Mouse (Mus musculus) cerebellum, postnatal 36 days (tissue): ENCODE measurements at regions not wholly inside any gene's neighbourhood (a gene's known extent, or its start where the extent isn't known, plus 50 kb on each side); places are given as distances from the start of the nearest gene placed in this dataset.
A peak's percentile ranks its signal among the peaks of the same experiment; 100 is the strongest.

Source experiments
- DNase-seq, 2 experiments: peaks; one replicate each; pipeline ENCODE4 v3.0.0; 2021 to 2022; ENCODE audit warnings: mixed read lengths in 2 of 2

DNA sequence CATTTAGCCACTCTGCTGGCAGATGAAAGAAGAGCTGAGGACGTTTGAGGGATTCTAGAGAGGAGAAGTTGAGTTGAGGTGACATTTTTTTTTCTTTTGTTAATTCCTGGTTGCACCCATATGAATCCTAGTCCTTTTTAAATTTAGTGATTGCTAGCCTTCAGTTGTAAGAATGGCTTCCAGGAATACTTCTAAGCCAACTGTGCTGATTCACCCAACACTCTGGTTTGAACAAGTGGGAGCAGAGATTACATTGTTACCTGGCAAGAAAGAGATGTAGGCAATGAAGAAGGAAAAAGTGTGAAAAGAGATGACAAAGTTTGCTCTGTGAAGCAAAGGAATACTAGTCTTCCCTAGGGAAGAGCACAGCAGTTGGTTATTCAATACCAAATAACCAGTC is 261.1 kb upstream of the Kcnq5 start:
- DNase-seq: no peak

DNA sequence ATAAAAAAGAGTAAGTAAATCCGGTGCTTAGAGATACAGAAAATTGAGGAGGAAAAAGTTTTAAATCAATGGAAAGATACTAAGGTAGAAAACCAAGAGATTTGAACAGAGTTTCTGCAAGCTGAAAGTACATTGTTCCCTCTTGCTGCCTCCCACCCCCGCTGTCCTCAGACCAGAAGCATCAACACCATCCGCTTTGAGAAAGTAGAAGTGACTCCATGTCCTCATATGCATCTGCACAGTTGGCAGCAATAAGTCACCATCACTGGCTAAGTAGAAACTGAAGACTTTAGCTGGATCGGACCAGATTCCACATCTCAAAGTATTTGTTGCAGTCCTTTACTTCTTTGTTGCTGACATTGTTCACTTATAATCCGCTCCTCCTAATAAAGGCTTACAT is 250.1 kb upstream of the Kcnq5 start:
- no peak for DNase-seq

DNA sequence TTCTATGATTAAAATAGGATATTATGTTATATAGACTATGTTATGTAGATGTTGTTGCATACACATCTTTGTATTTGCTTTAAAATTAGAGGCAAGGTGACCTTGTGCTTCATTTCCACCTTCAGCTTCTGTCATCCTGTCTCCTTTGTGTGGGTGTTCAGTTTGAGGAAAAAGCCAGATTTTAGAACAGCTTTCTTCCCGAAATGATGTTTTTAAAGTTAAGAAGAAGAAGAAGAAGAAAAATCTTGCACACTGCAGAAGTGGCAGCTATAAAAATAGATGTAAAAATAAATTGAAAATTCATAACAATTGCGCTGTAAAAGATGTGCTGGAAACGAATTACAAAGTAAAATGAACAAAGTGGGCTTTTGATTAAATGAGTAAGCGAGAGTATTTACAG is 249.5 kb upstream of the Kcnq5 start:
- no peak for DNase-seq

DNA sequence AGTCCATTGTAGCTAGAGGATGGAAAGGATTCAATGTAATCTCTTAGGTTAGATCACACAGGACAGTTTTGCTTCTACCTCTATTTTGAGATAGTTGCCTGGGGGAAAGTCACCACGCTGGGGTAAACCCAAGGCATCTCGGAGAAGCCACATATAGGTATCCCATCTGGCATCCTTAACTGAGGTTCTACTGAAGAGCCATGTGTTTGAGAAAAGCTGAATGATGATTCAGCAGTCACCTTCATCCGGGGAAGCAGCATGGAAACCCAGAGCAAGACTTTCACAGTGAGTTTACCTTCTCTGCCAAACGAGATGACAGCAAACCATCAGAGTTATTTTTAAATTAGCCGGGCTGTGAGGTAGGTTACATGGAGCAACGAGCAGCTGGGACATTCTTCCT is 248.9 kb upstream of the Kcnq5 start:
- DNase-seq: no peak

DNA sequence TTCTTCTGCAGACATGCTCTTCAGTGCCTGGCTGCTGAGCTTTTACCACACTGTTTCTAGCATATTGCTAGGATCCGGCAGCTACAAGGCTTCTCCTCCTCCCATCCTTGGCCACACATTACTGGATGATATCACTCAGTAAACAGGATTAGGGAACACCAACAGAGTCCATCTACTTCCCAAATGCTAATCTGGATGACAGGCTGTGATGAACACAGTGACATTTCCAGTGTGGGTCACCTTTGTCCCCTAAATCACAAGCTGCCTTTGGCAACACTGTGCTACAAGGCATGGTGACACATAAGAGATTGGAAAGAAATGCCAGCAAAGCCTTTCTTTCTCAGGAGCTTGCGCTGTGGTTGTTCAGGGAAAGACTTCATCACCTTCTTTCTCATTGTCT is 246.5 kb upstream of the Kcnq5 start:
- peak in 1 of 2 experiments; percentile 17 for DNase-seq

DNA sequence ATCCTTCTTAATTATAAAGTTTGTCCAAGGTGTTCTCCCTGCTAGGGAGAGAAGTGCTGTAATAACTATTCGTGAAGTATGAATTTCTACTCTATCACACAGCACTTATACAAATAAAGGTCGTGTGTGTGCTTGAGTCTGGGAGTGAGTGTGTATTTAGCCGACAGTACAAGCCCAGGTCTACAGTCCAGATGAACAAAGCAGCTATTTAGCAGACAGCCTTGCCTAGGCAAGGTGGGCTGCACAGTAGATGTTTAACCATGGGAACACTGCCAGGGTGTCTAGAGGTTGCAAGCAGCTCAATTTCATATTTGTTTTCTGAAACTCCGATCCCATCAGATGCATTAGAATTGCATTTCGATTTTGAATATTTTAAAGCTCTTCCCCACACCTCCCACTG is 245.2 kb upstream of the Kcnq5 start:
- no peak for DNase-seq

DNA sequence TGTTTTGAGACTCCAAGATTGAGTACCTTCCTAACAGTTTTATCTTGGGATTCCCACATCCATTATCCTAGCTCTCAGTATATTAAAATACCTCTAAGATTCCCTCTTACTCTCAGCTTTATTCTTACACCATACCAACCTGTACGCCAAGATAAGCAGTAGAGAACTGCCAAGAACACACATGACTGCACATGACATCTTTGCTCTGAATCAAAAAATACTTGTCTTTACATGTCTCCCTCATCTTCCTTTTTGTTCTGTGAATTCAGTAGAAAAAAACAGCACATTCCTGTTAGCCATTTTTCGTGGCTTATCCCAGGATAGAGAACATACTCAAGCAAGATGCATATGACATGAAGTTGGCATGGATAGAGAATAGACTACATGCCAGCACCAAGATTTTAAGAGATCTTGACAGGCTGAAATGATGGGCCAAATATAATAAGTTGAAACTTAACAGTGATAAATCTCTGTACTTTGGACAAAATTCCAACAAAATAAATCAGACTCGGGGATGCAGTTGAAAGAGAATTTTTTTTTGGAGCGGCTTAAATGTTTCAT is 206.0 kb upstream of the Kcnq5 start:
- no peak for DNase-seq

DNA sequence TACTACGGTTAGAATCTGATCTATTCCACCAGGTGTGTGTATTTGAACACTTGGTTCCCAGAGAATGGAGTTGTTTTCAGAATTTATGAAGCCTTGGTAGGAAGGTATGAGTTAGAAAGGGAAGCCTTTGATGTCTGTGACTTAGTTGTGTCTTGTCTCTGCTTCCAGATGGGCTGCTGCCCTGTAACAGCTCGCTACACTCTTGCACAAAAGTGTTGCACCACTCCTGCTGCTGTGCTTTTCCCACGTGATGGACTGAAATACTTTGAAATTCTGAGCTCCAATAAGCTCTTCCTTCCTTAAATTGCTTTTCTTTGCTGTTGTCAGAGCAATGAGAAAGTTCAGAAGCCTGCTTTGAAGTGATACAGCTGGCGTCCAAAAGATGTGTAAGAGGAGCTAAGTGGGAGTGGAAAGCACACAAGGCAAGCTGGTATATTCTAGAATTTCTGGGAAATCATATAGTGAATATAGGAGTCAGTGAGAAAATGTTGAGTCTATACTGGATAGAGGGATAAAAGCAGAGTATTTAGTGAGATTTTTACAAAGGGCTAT is 174.9 kb upstream of the Kcnq5 start:
- no peak for DNase-seq

DNA sequence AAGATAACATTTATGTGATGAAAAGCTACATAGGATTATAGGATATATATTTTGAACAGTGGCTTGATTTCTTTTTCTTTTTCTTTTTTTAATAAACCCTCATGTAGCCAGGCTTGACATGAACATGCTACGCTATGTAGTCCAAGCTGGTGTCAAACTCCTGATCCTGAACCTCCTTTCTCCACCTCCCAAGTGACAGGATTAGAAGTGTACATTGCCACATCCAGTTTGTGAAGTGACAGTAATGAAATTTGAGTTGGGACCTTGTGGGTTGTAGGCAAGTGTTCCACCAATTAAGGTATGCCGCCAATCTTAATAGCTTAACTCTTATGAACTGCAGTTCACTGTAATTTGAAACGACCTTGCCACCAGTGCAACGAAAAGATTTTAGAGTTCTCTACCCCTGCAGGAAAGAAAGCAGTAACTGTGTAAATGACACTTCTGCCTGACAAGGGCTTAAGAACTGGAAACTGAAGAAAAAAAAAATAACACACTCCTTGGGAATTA is 156.6 kb upstream of the Kcnq5 start:
- no peak for DNase-seq

DNA sequence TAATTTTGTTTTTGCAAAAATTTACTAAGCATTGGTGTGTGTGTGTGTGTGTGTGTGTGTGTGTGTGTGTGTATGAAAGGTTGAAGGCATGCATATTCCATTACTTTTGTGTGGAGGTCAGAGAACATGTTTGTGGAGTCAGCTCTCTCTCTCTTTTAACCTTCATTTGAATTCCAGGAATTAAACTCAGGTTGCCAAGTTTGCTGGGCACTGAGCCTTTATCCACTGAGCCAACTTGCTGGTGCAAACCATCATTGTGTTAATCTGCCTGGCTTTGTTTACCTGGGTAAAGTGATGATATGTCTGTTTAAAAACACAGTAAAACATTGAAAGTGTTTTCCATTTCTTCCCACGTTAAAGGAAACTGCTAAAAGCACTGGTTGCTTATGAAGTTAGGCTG is 154.7 kb upstream of the Kcnq5 start:
- no peak for DNase-seq

DNA sequence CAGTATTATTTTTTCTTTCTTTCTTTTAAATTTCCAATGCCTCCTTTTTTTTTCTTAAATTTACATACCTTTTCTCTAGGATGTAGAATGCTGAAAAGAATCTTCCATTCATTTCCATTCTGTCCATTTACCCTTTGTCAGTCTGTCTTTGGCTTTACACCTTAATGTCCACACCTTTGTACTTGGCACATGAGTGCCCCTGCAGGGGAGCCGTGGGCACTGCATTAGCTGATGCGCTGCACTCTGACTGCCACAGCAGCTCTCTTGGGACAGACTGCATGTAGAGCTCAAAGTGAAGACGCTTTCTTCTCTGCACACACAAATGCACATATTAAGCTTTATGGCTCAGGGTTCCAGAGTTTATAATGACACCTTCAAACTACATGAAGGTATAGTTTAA is 143.8 kb upstream of the Kcnq5 start:
- peak; percentile 2 for DNase-seq

DNA sequence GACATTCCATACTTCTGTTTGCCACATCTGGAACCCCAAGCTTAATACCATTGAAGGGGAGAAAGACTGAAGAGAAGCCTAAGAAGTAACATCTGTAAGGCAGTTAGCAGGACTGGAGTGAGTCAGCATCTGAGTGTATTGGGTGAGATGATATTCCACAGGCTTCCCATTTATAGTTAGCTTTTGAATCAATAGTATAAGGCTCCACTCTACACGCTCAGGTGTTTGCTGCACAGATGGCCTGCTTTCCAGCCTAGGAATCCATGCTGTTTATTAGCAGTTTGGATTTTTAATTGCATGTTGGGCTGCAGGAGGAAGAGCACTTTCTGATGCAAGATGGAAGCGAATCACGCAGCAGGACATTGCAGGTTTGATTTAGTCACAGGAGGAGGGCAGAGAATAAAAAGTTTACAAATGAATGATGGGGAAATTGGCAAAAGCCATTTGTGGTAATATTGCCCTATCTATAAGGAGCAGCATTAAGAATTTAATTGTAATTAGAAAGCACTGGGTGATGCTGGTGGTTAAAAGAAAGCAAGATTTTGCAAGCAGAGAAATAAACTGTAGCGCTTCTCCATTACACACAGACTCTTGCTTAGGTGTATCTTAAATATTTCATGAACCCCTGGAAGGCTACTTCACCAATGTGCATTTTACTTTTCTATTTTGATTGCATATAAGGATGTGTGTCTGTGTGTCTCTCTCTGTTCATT is 109.8 kb upstream of the Kcnq5 start:
- peak in 1 of 2 experiments; percentile 2 for DNase-seq

DNA sequence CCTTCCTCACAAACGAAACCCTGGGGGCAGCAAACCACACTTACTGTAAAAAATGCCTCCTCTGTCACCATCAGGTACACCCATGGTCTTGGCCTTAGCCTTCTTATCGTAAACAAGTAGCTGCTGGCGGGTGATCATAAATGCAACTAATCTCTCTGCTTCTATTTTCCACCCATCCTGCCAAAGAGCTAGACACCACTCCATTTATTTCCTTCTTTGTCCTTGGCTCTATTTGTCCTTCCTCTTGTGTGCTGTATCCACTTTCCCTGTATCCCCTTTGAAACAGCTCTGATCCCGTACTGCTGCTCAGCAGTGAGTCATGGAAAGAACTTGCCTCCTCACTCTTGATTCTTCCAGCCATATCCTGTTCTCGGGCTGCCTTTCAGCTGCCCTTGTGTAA is 108.3 kb upstream of the Kcnq5 start:
- no peak for DNase-seq
